Mouse (Mus musculus) testis, postnatal 10 days (tissue): ENCODE measurements around the gene Htr5b.

Experiments
- DNase-seq: peaks from one replicate; pipeline ENCODE4 v3.0.0; 2021; ENCODE audit warnings: low spot score

The Htr5b gene

GRCm38 (mm10) chr1:121528399-121528720 is at the start of gene Htr5b:
Gene Htr5b (minus strand): TSS chr1:121528465.
- peak; percentile 42 for DNase-seq

- no peak for DNase-seq
Measured at GRCm38 (mm10) chr1:121577491-121577890, 49.2 kb upstream of the Htr5b start.

DNA sequence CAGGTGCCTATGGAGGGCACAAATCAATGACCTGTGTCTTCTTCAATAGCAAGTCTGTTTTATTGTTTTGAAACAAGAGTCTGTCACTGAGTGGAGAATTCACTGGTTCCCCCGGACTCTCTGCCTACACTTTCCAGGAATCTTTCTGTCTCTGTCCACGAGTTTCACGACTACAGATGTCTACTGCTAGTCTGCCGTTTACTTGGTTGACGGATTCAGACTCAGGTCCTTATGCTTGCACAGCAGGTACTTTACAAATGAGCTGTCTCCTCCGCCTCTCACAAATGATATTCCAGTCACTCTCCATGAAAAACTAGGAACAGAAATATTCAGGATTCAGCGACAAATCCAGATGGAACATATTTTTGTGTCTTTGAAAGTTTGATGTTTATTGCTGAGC is 42.3 kb upstream of the Htr5b start:
- DNase-seq, result no peak

- peak; percentile 99 for DNase-seq
Measured at GRCm38 (mm10) chr1:121567521-121568489, 39.5 kb upstream of the Htr5b start, which contains the start of gene Ddx18. Gene Ddx18 (minus strand): TSS chr1:121567989.

GRCm38 (mm10) chr1:121557861-121558260 is 29.6 kb upstream of the Htr5b start:
- DNase-seq, result no peak

DNA sequence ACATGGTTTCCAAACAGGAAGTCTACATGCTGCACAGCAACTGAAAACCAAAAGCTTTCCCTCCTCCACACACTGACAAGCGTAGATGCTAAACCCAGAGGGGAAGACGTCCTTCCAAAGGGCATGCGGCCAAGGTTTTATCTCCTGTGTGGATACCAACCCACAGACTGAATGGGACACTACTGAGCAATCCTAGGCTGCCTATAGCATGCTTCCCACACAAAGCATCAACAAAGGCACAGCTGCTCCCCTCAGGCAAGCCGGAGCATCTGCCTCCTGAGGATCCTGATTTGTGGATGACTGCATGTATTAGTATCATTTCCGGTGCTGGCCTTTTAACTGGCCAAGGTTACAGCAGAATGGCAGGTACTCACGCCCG is 23.2 kb upstream of the Htr5b start:
- DNase-seq, result peak; percentile 40

GRCm38 (mm10) chr1:121550801-121551456 is 22.7 kb upstream of the Htr5b start:
- DNase-seq, result no peak

- no peak for DNase-seq
Measured at GRCm38 (mm10) chr1:121549456-121549855, 21.2 kb upstream of the Htr5b start.

GRCm38 (mm10) chr1:121548667-121549066 is 20.4 kb upstream of the Htr5b start:
- DNase-seq, result no peak

DNA sequence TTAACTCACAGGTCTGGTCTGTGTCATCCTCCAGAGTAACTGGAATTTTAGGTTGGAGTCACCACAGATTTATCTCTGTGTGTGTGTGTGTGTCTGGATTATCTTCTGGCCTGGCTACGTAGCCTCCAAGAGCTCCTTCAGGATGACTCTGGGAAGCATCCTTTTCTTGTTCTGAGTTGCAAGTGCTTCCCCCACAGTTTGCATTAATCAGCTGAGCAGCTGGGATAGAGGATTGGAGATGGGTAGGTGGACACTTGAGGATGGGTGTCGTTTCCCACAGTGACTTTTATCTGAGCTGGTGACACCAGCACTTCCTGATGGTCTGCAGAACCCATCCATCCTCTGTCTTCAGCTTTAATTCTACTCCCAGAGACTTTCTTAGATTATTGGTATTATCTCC is 18.6 kb upstream of the Htr5b start:
- no peak for DNase-seq

GRCm38 (mm10) chr1:121540361-121540760 is 12.1 kb upstream of the Htr5b start:
- DNase-seq, result no peak

DNA sequence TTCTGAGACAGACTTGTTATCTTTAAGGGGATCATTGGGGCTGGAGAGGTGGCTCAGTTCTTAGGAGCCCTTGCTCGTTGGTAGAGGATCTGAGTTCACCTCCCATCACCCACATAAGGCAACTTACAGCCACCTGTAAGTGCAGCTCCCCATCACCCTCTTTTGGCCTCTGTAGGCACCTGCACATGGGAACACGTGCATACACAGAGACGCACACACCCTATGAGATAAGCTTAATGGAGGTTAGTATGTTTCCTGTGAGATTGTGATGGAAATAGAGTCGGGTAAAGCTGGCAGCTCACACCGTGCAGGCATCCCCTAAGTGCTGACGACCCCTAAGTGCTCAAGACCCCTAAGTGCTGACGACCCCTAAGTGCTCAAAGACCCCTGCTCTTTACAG is 3.2 kb upstream of the Htr5b start:
- no peak for DNase-seq

GRCm38 (mm10) chr1:121529286-121529685 is 1.0 kb upstream of the Htr5b start:
- no peak for DNase-seq

DNA sequence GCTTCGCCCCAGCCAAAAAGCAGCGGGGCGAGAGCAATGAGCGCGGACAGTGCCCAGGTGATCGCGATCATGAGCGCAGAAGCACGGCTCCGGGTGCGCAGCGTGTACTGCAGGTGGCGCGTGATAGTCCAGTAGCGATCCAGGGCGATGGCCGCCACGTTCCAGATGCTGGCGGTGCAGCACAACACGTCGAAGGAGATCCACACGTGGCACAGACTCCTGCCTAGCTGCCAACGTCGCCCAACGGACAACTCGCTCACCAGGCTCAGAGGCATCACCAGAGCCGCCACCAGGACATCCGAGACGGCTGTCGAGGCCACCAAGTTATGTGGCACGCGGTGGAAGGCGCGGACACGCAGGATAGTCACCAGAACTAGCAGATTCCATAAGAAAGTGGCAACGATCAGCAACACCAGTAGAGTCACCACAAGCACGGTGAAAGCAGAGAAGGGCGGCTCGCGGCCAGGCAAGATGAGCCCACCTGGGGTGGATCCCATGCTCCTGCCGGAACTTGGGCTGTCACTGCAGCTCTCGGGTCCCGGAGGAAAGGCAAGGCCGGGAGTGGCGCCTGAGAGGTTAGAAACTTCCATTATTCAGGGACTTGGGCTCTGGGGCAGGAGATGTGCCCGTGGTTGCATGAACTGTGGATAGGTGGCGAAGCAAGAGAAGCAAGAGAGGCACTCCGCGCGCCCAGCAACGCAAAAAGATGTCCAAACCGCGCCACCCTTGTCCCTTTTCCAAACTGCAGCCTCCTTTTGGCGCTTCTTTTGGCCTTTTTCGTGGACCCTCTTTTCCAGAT is 466 bp downstream of the Htr5b start:
- DNase-seq, result no peak

GRCm38 (mm10) chr1:121527061-121527460 is 1.2 kb downstream of the Htr5b start:
- no peak for DNase-seq

DNA sequence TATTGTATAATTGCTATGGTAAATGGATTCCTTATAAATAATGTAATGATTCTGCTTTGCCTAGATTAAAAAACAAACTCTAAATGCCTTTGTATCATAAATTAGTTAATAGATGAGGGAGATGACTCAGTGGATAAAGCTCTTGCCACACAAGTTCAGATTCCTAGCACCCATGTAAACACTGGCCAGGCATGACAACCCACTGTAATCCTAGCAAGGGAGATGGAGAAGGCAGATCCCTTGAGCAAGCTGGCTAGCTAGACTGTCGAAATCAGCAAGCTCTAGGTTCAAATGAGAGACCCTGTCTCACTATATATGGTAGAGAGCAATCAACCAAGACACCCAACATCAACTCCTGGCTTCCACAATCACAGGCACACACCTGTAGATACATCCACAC is 9.7 kb downstream of the Htr5b start:
- DNase-seq, result no peak

DNA sequence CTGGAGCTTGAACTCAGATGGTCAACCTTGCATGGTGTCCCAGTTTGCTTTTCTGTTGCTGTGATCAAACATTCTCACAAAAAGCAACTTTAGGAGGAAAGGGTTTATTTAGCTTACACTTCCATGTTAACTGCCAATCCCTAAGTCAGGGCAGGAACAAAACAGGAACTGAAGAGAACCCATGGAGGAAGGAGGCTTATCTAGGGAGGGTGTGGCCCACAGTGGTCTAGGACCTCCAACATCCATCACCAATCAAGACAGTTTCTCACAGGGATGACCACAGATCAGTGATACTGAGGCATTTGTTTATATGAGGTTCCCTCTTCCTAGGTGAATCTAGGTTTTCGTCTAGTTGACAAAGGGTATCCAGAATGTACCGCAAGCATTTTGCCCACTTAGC is 16.3 kb downstream of the Htr5b start:
- DNase-seq, result no peak

DNA sequence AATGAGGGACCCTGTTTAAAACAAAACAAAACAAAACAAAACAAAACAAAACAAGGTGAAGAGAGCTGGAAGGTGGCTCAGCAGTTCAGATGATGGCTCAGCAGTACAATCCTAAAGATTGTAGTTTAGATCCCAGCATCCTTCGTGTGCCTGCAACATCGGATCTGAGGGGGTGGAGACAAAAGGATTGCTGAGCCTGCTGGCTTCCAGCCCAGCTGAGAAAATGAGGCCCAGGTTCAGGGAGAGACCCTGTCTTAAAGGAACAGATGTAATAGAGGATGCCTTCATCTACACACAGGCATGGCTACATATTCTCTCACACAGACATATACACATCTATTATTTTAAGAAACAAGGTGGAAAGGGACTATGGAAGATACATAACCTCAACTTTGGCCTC is 17.1 kb downstream of the Htr5b start:
- no peak for DNase-seq

- no peak for DNase-seq
Measured at GRCm38 (mm10) chr1:121510420-121511140, 17.7 kb downstream of the Htr5b start.

DNA sequence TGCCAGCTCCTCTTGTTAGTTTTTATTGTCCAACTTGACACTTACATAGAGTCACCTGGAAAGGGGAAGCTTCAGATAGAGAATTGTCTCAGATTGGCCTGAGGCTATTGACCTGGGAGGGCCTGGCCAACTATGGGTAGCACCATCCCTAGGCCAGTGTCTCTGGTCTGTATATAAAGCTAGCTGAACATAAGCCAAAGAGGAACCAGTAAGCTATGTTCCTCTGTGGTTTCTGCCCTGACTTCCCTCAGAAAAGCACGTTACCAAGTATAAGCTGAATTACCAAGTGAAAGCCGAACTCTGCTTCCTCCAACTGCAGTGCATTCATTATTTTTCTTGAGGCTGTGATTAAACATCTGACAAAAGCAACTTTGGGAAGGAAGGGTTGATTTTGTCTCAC is 19.5 kb downstream of the Htr5b start:
- DNase-seq, result no peak

DNA sequence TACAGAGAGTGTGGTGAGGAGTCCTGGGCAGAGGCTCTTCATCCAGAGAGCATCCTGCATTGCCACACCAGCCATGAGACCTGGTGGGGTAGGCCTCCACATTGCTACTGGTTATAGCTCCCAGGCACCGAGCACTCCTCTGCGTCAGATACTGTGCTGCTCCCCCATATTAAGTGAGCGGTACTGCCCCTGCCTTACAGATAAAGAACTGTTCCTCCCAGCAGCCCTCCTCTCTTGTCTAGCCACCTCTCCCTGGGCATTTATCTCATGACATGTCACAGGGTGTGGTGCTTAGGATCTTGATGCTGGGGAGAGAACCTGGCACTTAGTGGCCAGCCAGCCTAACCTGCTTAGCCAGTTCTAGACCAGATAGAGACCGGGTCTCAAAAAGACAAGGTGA is 31.2 kb downstream of the Htr5b start:
- no peak for DNase-seq

DNA sequence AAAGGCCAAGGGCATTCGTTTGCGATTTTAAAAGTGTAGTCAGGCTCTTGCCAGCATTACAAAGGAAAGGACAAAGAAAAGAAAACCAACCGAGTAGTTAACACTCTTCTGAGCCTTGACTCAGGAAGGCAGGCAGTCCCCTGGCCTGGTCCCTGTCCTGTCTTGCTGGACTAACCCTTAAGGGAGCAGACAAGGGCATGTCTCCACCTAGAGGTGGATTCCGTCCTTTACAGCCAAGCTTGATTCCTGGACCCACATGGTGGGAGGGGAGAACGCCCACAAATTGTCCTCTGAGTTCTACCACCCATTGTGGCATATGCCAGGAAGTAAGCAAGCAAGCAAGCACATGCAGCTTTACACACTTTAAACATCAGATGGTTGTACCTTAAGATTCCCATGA is 38.0 kb downstream of the Htr5b start:
- DNase-seq, result peak; percentile 49
